Comparison of ENCODE assay signal across 16 mouse cellular contexts in genomic region chr16:65964260-65964659, GRCm38 (mm10).
DNase-seq lines count a peak whose midpoint lies in the region; ATAC-seq and TF ChIP-seq lines count a peak whose summit lies in the region.
"Had no signal": no experiment of that assay in that cellular context is flagged by ENCODE, and none has a peak within 500 bp of the region (broad histone marks: within the 10 kb centered on the region; RNA-seq: fewer than 3 reads in every experiment).

No protein-coding gene starts in this region.

- WGBS in forebrain, embryonic 11.5 days = 39% methylated on average over 1 of the region's 1 CpGs
- 58% methylated on average over 1 of the region's 1 CpGs for WGBS in forebrain, embryonic 10.5 days
- WGBS in embryonic facial prominence, embryonic 10.5 days = 33% methylated on average over 1 of the region's 1 CpGs
- 46% methylated on average over 1 of the region's 1 CpGs for WGBS in forebrain, postnatal 0 days
- WGBS in midbrain, embryonic 14.5 days = 28% methylated on average over 1 of the region's 1 CpGs

- H3K4me3 ChIP-seq in forebrain, embryonic 11.5 days (ENCODE audit: low read depth, low read length) = no peak overlapping the region
- H3K4me3 ChIP-seq in forebrain, embryonic 10.5 days = no peak overlapping the region
- H3K4me3 ChIP-seq in embryonic facial prominence, embryonic 10.5 days = no peak overlapping the region
- no peak overlapping the region for H3K4me3 ChIP-seq in forebrain, postnatal 0 days (ENCODE audit: low read depth, low read length)
- H3K4me3 ChIP-seq in midbrain, embryonic 14.5 days (replicated peaks; ENCODE audit: low read depth, low read length) = no peak overlapping the region
- H3K4me3 ChIP-seq: heart, embryonic 10.5 days; neural tube, embryonic 12.5 days had no signal

- H3K9me3 ChIP-seq in forebrain, embryonic 11.5 days (ENCODE audit: control insufficient read depth, low read length) = no peaks in the 10 kb centered on the region
- H3K9me3 ChIP-seq in forebrain, embryonic 10.5 days = no peaks in the 10 kb centered on the region
- H3K9me3 ChIP-seq in embryonic facial prominence, embryonic 10.5 days = no peaks in the 10 kb centered on the region
- H3K9me3 ChIP-seq in forebrain, postnatal 0 days (ENCODE audit: low read length) = no peaks in the 10 kb centered on the region
- H3K9me3 ChIP-seq in midbrain, embryonic 14.5 days (ENCODE audit: control insufficient read depth, low read length) = no peaks in the 10 kb centered on the region
- H3K9me3 ChIP-seq: heart, embryonic 10.5 days; neural tube, embryonic 12.5 days had no signal

- no peak for DNase-seq in forebrain, embryonic 11.5 days (ENCODE audit: low spot score)
- no peak for DNase-seq in forebrain, embryonic 10.5 days (ENCODE audit: extremely low spot score, low spot score)
- DNase-seq in embryonic facial prominence, embryonic 10.5 days (ENCODE audit: low spot score) = peak; percentile 12
- DNase-seq in forebrain, postnatal 0 days = peak; percentile 16
- peak; percentile 13 for DNase-seq in midbrain, embryonic 14.5 days
- DNase-seq in urinary bladder, adult 2 months (ENCODE audit: low spot score) = no peak
- DNase-seq in thymus, postnatal 25 days = no peak
- DNase-seq in cerebellum, postnatal 25 days = no peak
- DNase-seq: adrenal gland, postnatal 14 days; gastrocnemius, postnatal 14 days; kidney, adult 11 months; kidney, postnatal 4 days; lung, embryonic 14.5 days; thymus, postnatal 36 days had no signal

- no peak overlapping the region for H3K4me2 ChIP-seq in forebrain, embryonic 11.5 days (ENCODE audit: low read depth, low read length, severe bottlenecking)
- no peak overlapping the region for H3K4me2 ChIP-seq in forebrain, postnatal 0 days (ENCODE audit: low read depth)
- H3K4me2 ChIP-seq in midbrain, embryonic 14.5 days (ENCODE audit: low read length) = no peak overlapping the region
- H3K4me2 ChIP-seq: lung, embryonic 14.5 days; neural tube, embryonic 12.5 days had no signal

- no peak for TF ChIP-seq CTCF in forebrain, postnatal 0 days (IDR thresholded peaks at IDR 0.05; ENCODE audit: low read depth)

- H3K27me3 ChIP-seq in forebrain, embryonic 11.5 days (ENCODE audit: control insufficient read depth, insufficient read depth, low read length) = no peaks in the 10 kb centered on the region
- no peaks in the 10 kb centered on the region for H3K27me3 ChIP-seq in forebrain, embryonic 10.5 days (ENCODE audit: poor library complexity, severe bottlenecking)
- H3K27me3 ChIP-seq in embryonic facial prominence, embryonic 10.5 days (replicated peaks; ENCODE audit: low read depth, poor library complexity, severe bottlenecking) = no peaks in the 10 kb centered on the region
- H3K27me3 ChIP-seq in forebrain, postnatal 0 days (ENCODE audit: insufficient read depth, low read length) = no peaks in the 10 kb centered on the region
- no peaks in the 10 kb centered on the region for H3K27me3 ChIP-seq in midbrain, embryonic 14.5 days (ENCODE audit: control insufficient read depth, insufficient read depth, low read length)
- H3K27me3 ChIP-seq: neural tube, embryonic 12.5 days had no signal

- no peak overlapping the region for H3K9ac ChIP-seq in forebrain, embryonic 11.5 days (ENCODE audit: low read length)
- H3K9ac ChIP-seq in forebrain, postnatal 0 days = no peak overlapping the region
- H3K9ac ChIP-seq in midbrain, embryonic 14.5 days (replicated peaks; ENCODE audit: low read length) = no peak overlapping the region
- H3K9ac ChIP-seq: lung, embryonic 14.5 days; neural tube, embryonic 12.5 days had no signal

- H3K36me3 ChIP-seq in forebrain, embryonic 11.5 days (ENCODE audit: control insufficient read depth, insufficient read depth, low read length) = no peaks in the 10 kb centered on the region
- no peaks in the 10 kb centered on the region for H3K36me3 ChIP-seq in forebrain, embryonic 10.5 days (replicated peaks)
- H3K36me3 ChIP-seq in embryonic facial prominence, embryonic 10.5 days (replicated peaks) = no peaks in the 10 kb centered on the region
- no peaks in the 10 kb centered on the region for H3K36me3 ChIP-seq in forebrain, postnatal 0 days (ENCODE audit: insufficient read depth)
- no peaks in the 10 kb centered on the region for H3K36me3 ChIP-seq in midbrain, embryonic 14.5 days (ENCODE audit: control insufficient read depth, insufficient read depth, low read length)
- H3K36me3 ChIP-seq: heart, embryonic 10.5 days; neural tube, embryonic 12.5 days had no signal

- peak; percentile 50; the same call in 1 of the 2 replicates for ATAC-seq in forebrain, embryonic 11.5 days (replicated peaks; ENCODE audit: low FRiP score)
- ATAC-seq in forebrain, postnatal 0 days = peak; percentile 73
- no peak for ATAC-seq in midbrain, embryonic 14.5 days (ENCODE audit: low FRiP score, low TSS enrichment)

- H3K4me1 ChIP-seq in forebrain, embryonic 11.5 days (replicated peaks; ENCODE audit: control insufficient read depth, insufficient read depth, low read length) = no peaks in the 10 kb centered on the region
- H3K4me1 ChIP-seq in forebrain, embryonic 10.5 days = 0 out of 2 replicates have a peak, but pooled peaks cover 7% of the 10 kb centered on the region
- peaks cover 8% of the 10 kb centered on the region for H3K4me1 ChIP-seq in embryonic facial prominence, embryonic 10.5 days
- no peaks in the 10 kb centered on the region for H3K4me1 ChIP-seq in forebrain, postnatal 0 days (ENCODE audit: insufficient read depth)
- H3K4me1 ChIP-seq in midbrain, embryonic 14.5 days (ENCODE audit: control insufficient read depth, insufficient read depth, low read length) = 0 out of 2 replicates have a peak, but pooled peaks cover 4% of the 10 kb centered on the region
- H3K4me1 ChIP-seq: heart, embryonic 10.5 days; neural tube, embryonic 12.5 days had no signal

- no peak overlapping the region for H3K27ac ChIP-seq in forebrain, embryonic 11.5 days (ENCODE audit: low read depth, low read length)
- H3K27ac ChIP-seq in forebrain, embryonic 10.5 days = no peak overlapping the region
- H3K27ac ChIP-seq in embryonic facial prominence, embryonic 10.5 days (replicated peaks) = no peak overlapping the region
- H3K27ac ChIP-seq in forebrain, postnatal 0 days (ENCODE audit: low read depth, low read length) = no peak overlapping the region
- H3K27ac ChIP-seq in midbrain, embryonic 14.5 days (replicated peaks; ENCODE audit: low read depth, low read length) = no peak overlapping the region
- H3K27ac ChIP-seq: heart, embryonic 10.5 days; neural tube, embryonic 12.5 days had no signal

Comparison
In these comparisons a context has a peak if more than half of its experiments do, and no peak if none do; other contexts are left out.
1. DNase-seq: peak in embryonic facial prominence, embryonic 10.5 days (single experiment), forebrain, postnatal 0 days (single experiment) and midbrain, embryonic 14.5 days (single experiment); none in forebrain, embryonic 11.5 days (single experiment), forebrain, embryonic 10.5 days (single experiment), urinary bladder, adult 2 months (single experiment), thymus, postnatal 25 days (single experiment) and cerebellum, postnatal 25 days (0 of 2).